Mouse (Mus musculus): ENCODE results near the gene Gnaq. TPM values are rescaled to one million over a fixed set of nuclear protein-coding genes. Genes with fewer than 3 reads are reported as not detected.

The Gnaq gene
- total RNA-seq, 1 experiment = 17.8 TPM

- H3K9ac ChIP-seq (ENCODE audit: insufficient read depth, low read depth, low read length, poor library complexity, severe bottlenecking) = no peak overlapping the region
- no peak overlapping the region for H3K4me3 ChIP-seq (ENCODE audit: insufficient read depth in 1 of 2, low read depth in 1 of 2, low read length in 2 of 2, poor library complexity in 1 of 2, severe bottlenecking in 1 of 2)
- in situ Hi-C loops (cut with MboI; ENCODE audit: low sequenced_read_pairs in 2 of 2, unreplicated experiment in 2 of 2) = no loop called here
- no peak for TF ChIP-seq ZC3H11A (IDR thresholded peaks at IDR 0.05; ENCODE audit: borderline replicate concordance, low read depth, low read length)
- H3K36me3 ChIP-seq (ENCODE audit: control insufficient read depth, insufficient read depth, low read length, poor library complexity, severe bottlenecking) = no peaks in the 10 kb centered on the region; the same call in 1 of the 2 replicates
- H3K9me3 ChIP-seq (ENCODE audit: control insufficient read depth, insufficient read depth, low read depth, low read length) = no peaks in the 10 kb centered on the region
- H3K4me1 ChIP-seq (ENCODE audit: control insufficient read depth in 2 of 2, insufficient read depth in 2 of 2, low read length in 2 of 2, poor library complexity in 1 of 2) = no peaks in the 10 kb centered on the region
- no peak overlapping the region for H3K27ac ChIP-seq (ENCODE audit: insufficient read depth, low read depth, low read length, poor library complexity, severe bottlenecking)
- DNase-seq (ENCODE audit: low read depth, low spot score) = no peak
Measured at GRCm38 (mm10) chr19:16309031-16309430, 176.4 kb downstream of the Gnaq start.

- Histone ChIP-seq H3K4me1 (ENCODE audit: control insufficient read depth in 2 of 2, insufficient read depth in 2 of 2, low read length in 2 of 2, poor library complexity in 1 of 2) (no peaks in the 10 kb centered on the region), H3K27ac (ENCODE audit: insufficient read depth, low read depth, low read length, poor library complexity, severe bottlenecking) (no peak overlapping the region), H3K4me3 (ENCODE audit: insufficient read depth in 1 of 2, low read depth in 1 of 2, low read length in 2 of 2, poor library complexity in 1 of 2, severe bottlenecking in 1 of 2) (no peak overlapping the region), H3K9ac (ENCODE audit: insufficient read depth, low read depth, low read length, poor library complexity, severe bottlenecking) (no peak overlapping the region), H3K9me3 (ENCODE audit: control insufficient read depth, insufficient read depth, low read depth, low read length) (no peaks in the 10 kb centered on the region), H3K36me3 (ENCODE audit: control insufficient read depth, insufficient read depth, low read length, poor library complexity, severe bottlenecking) (no peaks in the 10 kb centered on the region)
- in situ Hi-C loops (cut with MboI; ENCODE audit: low sequenced_read_pairs in 2 of 2, unreplicated experiment in 2 of 2) = no loop called here
- no peak for DNase-seq (ENCODE audit: low read depth, low spot score)
- TF ChIP-seq ZC3H11A (IDR thresholded peaks at IDR 0.05; ENCODE audit: borderline replicate concordance, low read depth, low read length) (no peak), MAFK (IDR thresholded peaks at IDR 0.05; ENCODE audit: insufficient read depth, low read depth, low read length) (no peak), ZNF384 (IDR thresholded peaks at IDR 0.05; ENCODE audit: low read depth, low read length) (no peak), CHD2 (IDR thresholded peaks at IDR 0.05; ENCODE audit: low read depth, low read length) (no peak), HCFC1 (IDR thresholded peaks at IDR 0.05; ENCODE audit: borderline replicate concordance, insufficient read depth, low read length) (no peak)
Measured at GRCm38 (mm10) chr19:16314295-16314821, 181.7 kb downstream of the Gnaq start.

GRCm38 (mm10) chr19:16315525-16315924 lies 182.9 kb downstream of the Gnaq start:
- no peak for TF ChIP-seq ZC3H11A (IDR thresholded peaks at IDR 0.05; ENCODE audit: borderline replicate concordance, low read depth, low read length)
- no peak for TF ChIP-seq CHD2 (IDR thresholded peaks at IDR 0.05; ENCODE audit: low read depth, low read length)
- no peak for TF ChIP-seq HCFC1 (IDR thresholded peaks at IDR 0.05; ENCODE audit: borderline replicate concordance, insufficient read depth, low read length)
- TF ChIP-seq ZNF384 (IDR thresholded peaks at IDR 0.05; ENCODE audit: low read depth, low read length) = no peak
- no peak for TF ChIP-seq MAFK (IDR thresholded peaks at IDR 0.05; ENCODE audit: insufficient read depth, low read depth, low read length)
- in situ Hi-C loops (cut with MboI; ENCODE audit: low sequenced_read_pairs in 2 of 2, unreplicated experiment in 2 of 2) = no loop called here
- H3K9me3 ChIP-seq (ENCODE audit: control insufficient read depth, insufficient read depth, low read depth, low read length) = no peaks in the 10 kb centered on the region
- no peak overlapping the region for H3K4me3 ChIP-seq (ENCODE audit: insufficient read depth in 1 of 2, low read depth in 1 of 2, low read length in 2 of 2, poor library complexity in 1 of 2, severe bottlenecking in 1 of 2)
- no peaks in the 10 kb centered on the region for H3K36me3 ChIP-seq (ENCODE audit: control insufficient read depth, insufficient read depth, low read length, poor library complexity, severe bottlenecking)
- no peaks in the 10 kb centered on the region for H3K4me1 ChIP-seq (ENCODE audit: control insufficient read depth in 2 of 2, insufficient read depth in 2 of 2, low read length in 2 of 2, poor library complexity in 1 of 2)
- H3K9ac ChIP-seq (ENCODE audit: insufficient read depth, low read depth, low read length, poor library complexity, severe bottlenecking) = no peak overlapping the region
- no peak for DNase-seq (ENCODE audit: low read depth, low spot score)
- no peak overlapping the region for H3K27ac ChIP-seq (ENCODE audit: insufficient read depth, low read depth, low read length, poor library complexity, severe bottlenecking)

GRCm38 (mm10) chr19:16318128-16318811 lies 185.6 kb downstream of the Gnaq start:
- in situ Hi-C loops (cut with MboI; ENCODE audit: low sequenced_read_pairs in 2 of 2, unreplicated experiment in 2 of 2) = no loop called here
- H3K27ac ChIP-seq (ENCODE audit: insufficient read depth, low read depth, low read length, poor library complexity, severe bottlenecking) = no peak overlapping the region
- H3K9ac ChIP-seq (ENCODE audit: insufficient read depth, low read depth, low read length, poor library complexity, severe bottlenecking) = no peak overlapping the region
- no peak for DNase-seq (ENCODE audit: low read depth, low spot score)
- H3K4me3 ChIP-seq (ENCODE audit: insufficient read depth in 1 of 2, low read depth in 1 of 2, low read length in 2 of 2, poor library complexity in 1 of 2, severe bottlenecking in 1 of 2) = no peak overlapping the region
- TF ChIP-seq MAFK (IDR thresholded peaks at IDR 0.05; ENCODE audit: insufficient read depth, low read depth, low read length) = no peak
- no peak for TF ChIP-seq CHD2 (IDR thresholded peaks at IDR 0.05; ENCODE audit: low read depth, low read length)
- no peak for TF ChIP-seq ZNF384 (IDR thresholded peaks at IDR 0.05; ENCODE audit: low read depth, low read length)
- no peak for TF ChIP-seq HCFC1 (IDR thresholded peaks at IDR 0.05; ENCODE audit: borderline replicate concordance, insufficient read depth, low read length)
- no peak for TF ChIP-seq ZC3H11A (IDR thresholded peaks at IDR 0.05; ENCODE audit: borderline replicate concordance, low read depth, low read length)
- no peaks in the 10 kb centered on the region for H3K36me3 ChIP-seq (ENCODE audit: control insufficient read depth, insufficient read depth, low read length, poor library complexity, severe bottlenecking)
- no peaks in the 10 kb centered on the region for H3K4me1 ChIP-seq (ENCODE audit: control insufficient read depth in 2 of 2, insufficient read depth in 2 of 2, low read length in 2 of 2, poor library complexity in 1 of 2)
- no peaks in the 10 kb centered on the region for H3K9me3 ChIP-seq (ENCODE audit: control insufficient read depth, insufficient read depth, low read depth, low read length)

Data from ES-E14 (cell line).